Mouse (Mus musculus): ENCODE results near the gene Stom.

DNA sequence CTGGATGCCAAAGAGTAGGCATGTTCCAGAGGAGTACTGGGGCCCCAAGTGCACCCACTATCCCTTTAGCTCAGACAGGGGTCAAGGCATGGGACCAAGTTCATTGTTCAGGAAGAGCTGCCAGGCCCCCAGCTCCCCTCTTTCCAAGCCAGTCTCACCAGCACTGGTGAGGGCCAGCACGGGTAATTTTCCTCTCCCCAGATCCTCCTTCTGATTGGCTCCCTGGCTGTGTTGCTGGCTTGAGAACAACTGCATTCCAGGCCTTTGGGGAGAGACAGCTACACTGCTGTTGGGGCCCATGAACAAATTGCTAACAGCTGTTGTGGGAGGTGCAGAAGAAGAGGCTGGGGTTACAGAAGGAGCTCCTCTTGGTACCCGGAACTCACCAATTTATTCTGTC is 63.2 kb downstream of the Stom start:
- TF ChIP-seq CTCF (conservative IDR thresholded peaks at IDR 0.05; ENCODE audit: low read length): no peak
- TF ChIP-seq POU5F1 (IDR thresholded peaks at IDR 0.05; ENCODE audit: borderline replicate concordance, low read length): no peak

All from E14TG2a.4 (cell line).